Comparison of ENCODE assay signal across 8 mouse cellular contexts in the genomic region with DNA sequence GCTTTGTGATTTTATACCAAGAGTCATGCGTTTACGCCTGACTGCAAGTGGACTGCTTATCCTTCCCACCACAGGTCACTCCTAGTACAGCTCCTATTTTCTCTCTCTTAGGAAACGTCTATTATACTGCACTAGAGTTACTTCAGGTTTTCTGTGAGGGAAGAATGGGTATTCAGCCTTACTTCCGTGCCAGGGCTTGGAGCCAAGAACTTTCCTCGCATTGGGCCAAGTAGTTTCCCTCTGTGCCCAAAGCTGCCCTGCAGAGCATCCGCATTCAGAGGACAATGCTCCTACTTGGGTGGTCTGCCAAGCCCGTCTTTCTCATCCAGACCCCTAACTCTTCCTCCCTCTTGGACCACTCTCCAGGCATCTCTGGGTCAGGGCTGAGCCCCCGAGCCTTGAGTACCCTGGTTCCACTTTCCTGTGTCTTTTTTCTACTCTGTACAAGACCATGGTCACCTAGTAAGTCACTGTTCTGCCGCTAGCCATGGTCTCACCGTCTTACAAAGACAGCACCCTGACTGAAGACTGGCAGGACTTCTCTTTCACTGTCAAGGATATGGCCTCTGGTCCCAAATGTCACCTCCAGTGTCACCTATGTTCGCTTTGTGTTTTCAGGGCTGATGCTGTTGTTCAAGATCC.
A peak's percentile ranks its signal among the peaks of the same experiment; 100 is the strongest.
DNase-seq lines count a peak whose midpoint lies in the region; ATAC-seq lines count a peak whose summit lies in the region.

No protein-coding gene starts in this region.

- intact Hi-C loops in left cerebral cortex, postnatal 36 days (cut with DNase I) = no loop called here

- no peaks in the 10 kb centered on the region for H3K27me3 ChIP-seq in forebrain, embryonic 13.5 days
- H3K27me3 ChIP-seq in forebrain, embryonic 10.5 days (ENCODE audit: poor library complexity, severe bottlenecking) = no peaks in the 10 kb centered on the region
- H3K27me3 ChIP-seq in neural tube, embryonic 14.5 days (ENCODE audit: control insufficient read depth, insufficient read depth, low read length) = no peaks in the 10 kb centered on the region
- no peaks in the 10 kb centered on the region for H3K27me3 ChIP-seq in liver, embryonic 11.5 days (replicated peaks; ENCODE audit: control insufficient read depth, insufficient read depth, low read length)

- H3K9ac ChIP-seq in forebrain, embryonic 13.5 days = no peak overlapping the region
- H3K9ac ChIP-seq in neural tube, embryonic 14.5 days (replicated peaks; ENCODE audit: low read depth, low read length) = no peak overlapping the region
- no peak overlapping the region for H3K9ac ChIP-seq in liver, embryonic 11.5 days (ENCODE audit: low read depth, low read length)

- no peak overlapping the region for H3K4me3 ChIP-seq in forebrain, embryonic 13.5 days
- H3K4me3 ChIP-seq in forebrain, embryonic 10.5 days = no peak overlapping the region
- no peak overlapping the region for H3K4me3 ChIP-seq in neural tube, embryonic 14.5 days (ENCODE audit: low read depth, low read length)
- H3K4me3 ChIP-seq in liver, embryonic 11.5 days (ENCODE audit: low read depth, low read length) = no peak overlapping the region

- H3K9me3 ChIP-seq in forebrain, embryonic 13.5 days (replicated peaks) = no peaks in the 10 kb centered on the region
- no peaks in the 10 kb centered on the region for H3K9me3 ChIP-seq in forebrain, embryonic 10.5 days
- H3K9me3 ChIP-seq in neural tube, embryonic 14.5 days (ENCODE audit: control insufficient read depth, low read length) = no peaks in the 10 kb centered on the region
- no peaks in the 10 kb centered on the region for H3K9me3 ChIP-seq in liver, embryonic 11.5 days (ENCODE audit: control insufficient read depth, low read length)

- 62% methylated on average over 11 of the region's 11 CpGs for WGBS in forebrain, embryonic 13.5 days
- WGBS in forebrain, embryonic 10.5 days = 84% methylated on average over 11 of the region's 11 CpGs
- 73% methylated on average over 11 of the region's 11 CpGs for WGBS in neural tube, embryonic 14.5 days
- 83% methylated on average over 11 of the region's 11 CpGs for WGBS in liver, embryonic 11.5 days

- peaks cover 4% of the 10 kb centered on the region; the same call in 1 of the 2 replicates for H3K4me1 ChIP-seq in forebrain, embryonic 13.5 days
- no peaks in the 10 kb centered on the region for H3K4me1 ChIP-seq in forebrain, embryonic 10.5 days
- 0 out of 2 replicates have a peak, but pooled peaks cover 2% of the 10 kb centered on the region for H3K4me1 ChIP-seq in neural tube, embryonic 14.5 days (ENCODE audit: control insufficient read depth, insufficient read depth, low read length)
- no peaks in the 10 kb centered on the region for H3K4me1 ChIP-seq in liver, embryonic 11.5 days (replicated peaks; ENCODE audit: control insufficient read depth, insufficient read depth, low read length)

- H3K4me2 ChIP-seq in forebrain, embryonic 13.5 days = no peak overlapping the region
- no peak overlapping the region for H3K4me2 ChIP-seq in neural tube, embryonic 14.5 days (ENCODE audit: low read depth, low read length)
- no peak overlapping the region for H3K4me2 ChIP-seq in liver, embryonic 11.5 days

- H3K36me3 ChIP-seq in forebrain, embryonic 13.5 days (ENCODE audit: poor library complexity, severe bottlenecking) = no peaks in the 10 kb centered on the region
- no peaks in the 10 kb centered on the region for H3K36me3 ChIP-seq in forebrain, embryonic 10.5 days (replicated peaks)
- H3K36me3 ChIP-seq in neural tube, embryonic 14.5 days (ENCODE audit: control insufficient read depth, insufficient read depth, low read length) = no peaks in the 10 kb centered on the region
- H3K36me3 ChIP-seq in liver, embryonic 11.5 days (ENCODE audit: control insufficient read depth, insufficient read depth, low read length) = no peaks in the 10 kb centered on the region

- peak; percentile 53 for ATAC-seq in forebrain, embryonic 13.5 days
- peak; percentile 68; the same call in 1 of the 2 replicates for ATAC-seq in neural tube, embryonic 14.5 days (ENCODE audit: low read depth)
- no peak for ATAC-seq in liver, embryonic 11.5 days (replicated peaks; ENCODE audit: low FRiP score)

- no peak overlapping the region for H3K27ac ChIP-seq in forebrain, embryonic 13.5 days
- H3K27ac ChIP-seq in forebrain, embryonic 10.5 days = no peak overlapping the region
- no peak overlapping the region for H3K27ac ChIP-seq in neural tube, embryonic 14.5 days (ENCODE audit: low read depth, low read length)
- H3K27ac ChIP-seq in liver, embryonic 11.5 days (ENCODE audit: low read depth, low read length) = no peak overlapping the region

- DNase-seq in forebrain, embryonic 10.5 days (ENCODE audit: extremely low spot score, low spot score) = no peak
- peak; percentile 11 to 14 for DNase-seq in left cerebral cortex, adult 18-20 months (ENCODE audit: low spot score in 2 of 2)
- DNase-seq in left cerebral cortex, postnatal 36 days (ENCODE audit: low spot score in 2 of 2) = no peak
- peak; percentile 52 to 58 for DNase-seq in cerebellum, postnatal 36 days
- DNase-seq in thymus, postnatal 25 days = no peak
- no peak for DNase-seq in liver, embryonic 11.5 days (ENCODE audit: low spot score)

Comparison
In these comparisons a context has a peak if more than half of its experiments do, and no peak if none do; other contexts are left out.
1. DNase-seq: peak in left cerebral cortex, adult 18-20 months (2 of 2) and cerebellum, postnatal 36 days (2 of 2); none in forebrain, embryonic 10.5 days (single experiment), left cerebral cortex, postnatal 36 days (0 of 2), thymus, postnatal 25 days (single experiment) and liver, embryonic 11.5 days (single experiment).